Mouse (Mus musculus): ENCODE data around the gene Ptpn5. TPM values are rescaled to one million over a fixed set of nuclear protein-coding genes. Genes with fewer than 3 reads are reported as not detected.

Gene Ptpn5
- polyA plus RNA-seq, 1 experiment from 2014 or later, result 2.3 TPM

GRCm38 (mm10) chr7:47131258-47131657 is 2.2 kb downstream of the Ptpn5 start:
- Histone ChIP-seq H3K9me3 (ENCODE audit: control insufficient read depth, low read length) (no peaks in the 10 kb centered on the region), H3K9ac (ENCODE audit: low read length) (no peak overlapping the region), H3K27ac (ENCODE audit: low read depth) (no peak overlapping the region), H3K4me1 (replicated peaks; ENCODE audit: control insufficient read depth, insufficient read depth, low read length) (peaks cover 5% of the 10 kb centered on the region), H3K27me3 (replicated peaks; ENCODE audit: control insufficient read depth, insufficient read depth, low read length) (peaks cover 56% of the 10 kb centered on the region), H3K4me3 (ENCODE audit: low read depth, low read length) (no peak overlapping the region), H3K36me3 (ENCODE audit: control insufficient read depth, insufficient read depth, low read length) (no peaks in the 10 kb centered on the region), H3K4me2 (ENCODE audit: low read length) (no peak overlapping the region)
- 34% methylated on average over 8 of the region's 8 CpGs for WGBS
- no peak for DNase-seq (ENCODE audit: low spot score)
- ATAC-seq (replicated peaks; ENCODE audit: low FRiP score, low TSS enrichment, low read depth), result no peak

DNA sequence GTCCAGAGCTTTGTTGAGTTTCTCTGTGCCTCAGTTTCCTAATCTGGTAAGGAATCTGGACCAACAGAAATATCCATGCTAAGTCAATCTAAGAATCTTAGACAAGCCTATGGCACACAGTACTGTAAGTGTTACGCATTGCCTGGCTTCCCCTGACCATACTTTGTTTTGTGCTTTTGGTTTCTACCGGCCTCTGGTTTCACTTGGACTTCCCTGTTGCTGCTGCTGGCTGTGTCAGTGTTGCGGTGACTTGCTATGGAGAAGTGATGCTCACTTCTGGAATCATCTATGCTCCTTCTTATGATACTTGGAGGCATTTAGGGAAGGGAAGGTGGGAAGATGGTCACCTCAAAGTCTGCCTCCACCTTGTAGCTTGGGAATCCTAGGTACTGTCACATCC is 11.5 kb downstream of the Ptpn5 start:
- H3K27me3 ChIP-seq (replicated peaks; ENCODE audit: control insufficient read depth, insufficient read depth, low read length), result no peaks in the 10 kb centered on the region
- 91% methylated on average over 3 of the region's 3 CpGs for WGBS
- H3K4me3 ChIP-seq (ENCODE audit: low read depth, low read length), result no peak overlapping the region
- H3K9ac ChIP-seq (ENCODE audit: low read length), result no peak overlapping the region
- H3K9me3 ChIP-seq (ENCODE audit: control insufficient read depth, low read length), result no peaks in the 10 kb centered on the region
- no peaks in the 10 kb centered on the region for H3K4me1 ChIP-seq (replicated peaks; ENCODE audit: control insufficient read depth, insufficient read depth, low read length)
- ATAC-seq (replicated peaks; ENCODE audit: low FRiP score, low TSS enrichment, low read depth) (no peak), DNase-seq (ENCODE audit: low spot score) (no peak)
- H3K36me3 ChIP-seq (ENCODE audit: control insufficient read depth, insufficient read depth, low read length), result no peaks in the 10 kb centered on the region
- no peak overlapping the region for H3K4me2 ChIP-seq (ENCODE audit: low read length)
- no peak overlapping the region for H3K27ac ChIP-seq (ENCODE audit: low read depth)

- Histone ChIP-seq H3K4me2 (ENCODE audit: low read length) (no peak overlapping the region), H3K27me3 (replicated peaks; ENCODE audit: control insufficient read depth, insufficient read depth, low read length) (no peaks in the 10 kb centered on the region), H3K4me1 (replicated peaks; ENCODE audit: control insufficient read depth, insufficient read depth, low read length) (no peaks in the 10 kb centered on the region), H3K9me3 (ENCODE audit: control insufficient read depth, low read length) (no peaks in the 10 kb centered on the region), H3K4me3 (ENCODE audit: low read depth, low read length) (no peak overlapping the region), H3K9ac (ENCODE audit: low read length) (no peak overlapping the region), H3K27ac (ENCODE audit: low read depth) (no peak overlapping the region), H3K36me3 (ENCODE audit: control insufficient read depth, insufficient read depth, low read length) (no peaks in the 10 kb centered on the region)
- DNase-seq (ENCODE audit: low spot score) (no peak), ATAC-seq (replicated peaks; ENCODE audit: low FRiP score, low TSS enrichment, low read depth) (no peak)
- 76% methylated on average over 6 of the region's 6 CpGs for WGBS
Measured at GRCm38 (mm10) chr7:47116666-47117065, 16.8 kb downstream of the Ptpn5 start.

DNA sequence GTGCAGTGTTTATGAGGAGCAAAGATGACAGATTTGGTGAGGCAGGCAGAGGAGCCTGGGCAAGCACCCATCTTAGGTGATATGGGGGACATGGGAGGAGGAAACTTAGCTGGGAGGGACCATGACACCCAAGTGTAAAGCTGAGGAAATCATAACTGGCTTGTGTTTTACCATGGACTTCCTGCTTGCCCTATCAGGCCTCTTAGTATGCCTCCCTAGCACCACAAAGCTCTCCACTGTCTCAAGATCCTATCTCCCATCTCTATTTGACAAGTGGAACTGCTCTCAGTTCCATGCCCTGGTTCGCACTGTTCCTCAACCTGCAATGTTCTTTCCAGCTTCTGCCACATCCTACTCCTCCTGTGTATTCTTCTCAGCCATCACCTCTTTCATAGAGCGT is 18.0 kb downstream of the Ptpn5 start:
- no peak overlapping the region for H3K4me2 ChIP-seq (ENCODE audit: low read length)
- 84% methylated on average over 2 of the region's 2 CpGs for WGBS
- ATAC-seq (replicated peaks; ENCODE audit: low FRiP score, low TSS enrichment, low read depth), result no peak

DNA sequence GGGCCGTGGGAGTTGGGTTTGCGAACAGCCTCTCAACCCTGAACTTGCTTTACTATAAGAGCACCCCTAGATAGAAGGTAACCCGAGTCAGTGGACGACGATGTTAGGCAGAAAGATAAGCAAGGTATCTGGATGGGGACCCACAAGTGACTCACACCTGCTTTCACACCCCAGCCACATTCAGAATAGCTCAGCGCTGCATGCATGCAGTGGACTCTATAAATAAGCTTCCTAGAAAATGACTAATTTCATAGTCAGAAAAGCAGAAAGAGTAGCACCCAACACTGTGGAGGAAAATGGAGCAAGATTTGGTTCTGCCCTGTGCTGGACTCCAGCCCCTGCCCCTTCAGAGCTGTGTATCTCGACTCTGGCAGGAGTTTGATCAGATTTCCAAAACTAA is 20.1 kb downstream of the Ptpn5 start:
- Histone ChIP-seq H3K4me2 (ENCODE audit: low read length) (no peak overlapping the region), H3K9ac (ENCODE audit: low read length) (no peak overlapping the region), H3K36me3 (ENCODE audit: control insufficient read depth, insufficient read depth, low read length) (no peaks in the 10 kb centered on the region), H3K9me3 (ENCODE audit: control insufficient read depth, low read length) (no peaks in the 10 kb centered on the region), H3K4me3 (ENCODE audit: low read depth, low read length) (no peak overlapping the region), H3K27me3 (replicated peaks; ENCODE audit: control insufficient read depth, insufficient read depth, low read length) (no peaks in the 10 kb centered on the region), H3K27ac (ENCODE audit: low read depth) (no peak overlapping the region), H3K4me1 (replicated peaks; ENCODE audit: control insufficient read depth, insufficient read depth, low read length) (no peaks in the 10 kb centered on the region)
- no peak for ATAC-seq (replicated peaks; ENCODE audit: low FRiP score, low TSS enrichment, low read depth)
- 81% methylated on average over 7 of the region's 7 CpGs for WGBS
- no peak for DNase-seq (ENCODE audit: low spot score)

More for the DNA sequence above, 18.0 kb downstream of the Ptpn5 start:
- no peak overlapping the region for H3K27ac ChIP-seq (ENCODE audit: low read depth)
- H3K4me3 ChIP-seq (ENCODE audit: low read depth, low read length), result no peak overlapping the region
- no peaks in the 10 kb centered on the region for H3K36me3 ChIP-seq (ENCODE audit: control insufficient read depth, insufficient read depth, low read length)
- H3K9ac ChIP-seq (ENCODE audit: low read length), result no peak overlapping the region
- no peaks in the 10 kb centered on the region for H3K9me3 ChIP-seq (ENCODE audit: control insufficient read depth, low read length)
- no peaks in the 10 kb centered on the region for H3K4me1 ChIP-seq (replicated peaks; ENCODE audit: control insufficient read depth, insufficient read depth, low read length)
- H3K27me3 ChIP-seq (replicated peaks; ENCODE audit: control insufficient read depth, insufficient read depth, low read length), result no peaks in the 10 kb centered on the region
- no peak for DNase-seq (ENCODE audit: low spot score)

DNA sequence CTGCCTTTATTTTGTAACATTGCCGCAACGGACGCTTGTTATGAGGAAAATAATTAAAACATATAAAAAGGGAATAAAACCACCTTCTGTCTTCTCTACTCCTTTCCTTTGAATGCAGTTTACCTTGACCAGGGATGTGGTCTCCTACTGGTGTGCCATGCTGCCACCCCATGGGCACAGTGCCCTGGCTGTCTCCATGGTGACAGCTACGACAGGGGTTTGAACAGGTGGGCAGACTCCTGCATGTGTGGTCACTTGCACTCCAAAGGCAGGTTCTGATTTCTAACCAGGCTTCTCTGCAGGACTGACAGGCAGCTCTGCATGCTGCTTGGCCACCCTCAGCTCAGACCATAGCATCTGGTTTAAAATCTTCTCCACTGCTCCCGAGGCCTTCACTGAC is 21.4 kb downstream of the Ptpn5 start:
- Histone ChIP-seq H3K9ac (ENCODE audit: low read length) (no peak overlapping the region), H3K36me3 (ENCODE audit: control insufficient read depth, insufficient read depth, low read length) (no peaks in the 10 kb centered on the region), H3K4me2 (ENCODE audit: low read length) (no peak overlapping the region), H3K27ac (ENCODE audit: low read depth) (no peak overlapping the region), H3K9me3 (ENCODE audit: control insufficient read depth, low read length) (no peaks in the 10 kb centered on the region), H3K27me3 (replicated peaks; ENCODE audit: control insufficient read depth, insufficient read depth, low read length) (no peaks in the 10 kb centered on the region), H3K4me1 (replicated peaks; ENCODE audit: control insufficient read depth, insufficient read depth, low read length) (no peaks in the 10 kb centered on the region), H3K4me3 (ENCODE audit: low read depth, low read length) (no peak overlapping the region)
- ATAC-seq (replicated peaks; ENCODE audit: low FRiP score, low TSS enrichment, low read depth) (no peak), DNase-seq (ENCODE audit: low spot score) (no peak)
- 84% methylated on average over 5 of the region's 5 CpGs for WGBS

GRCm38 (mm10) chr7:47111121-47111520 is 22.4 kb downstream of the Ptpn5 start:
- Histone ChIP-seq H3K27me3 (replicated peaks; ENCODE audit: control insufficient read depth, insufficient read depth, low read length) (no peaks in the 10 kb centered on the region), H3K27ac (ENCODE audit: low read depth) (no peak overlapping the region), H3K36me3 (ENCODE audit: control insufficient read depth, insufficient read depth, low read length) (no peaks in the 10 kb centered on the region), H3K9me3 (ENCODE audit: control insufficient read depth, low read length) (no peaks in the 10 kb centered on the region), H3K4me1 (replicated peaks; ENCODE audit: control insufficient read depth, insufficient read depth, low read length) (no peaks in the 10 kb centered on the region), H3K4me2 (ENCODE audit: low read length) (no peak overlapping the region), H3K9ac (ENCODE audit: low read length) (no peak overlapping the region), H3K4me3 (ENCODE audit: low read depth, low read length) (no peak overlapping the region)
- no peak for ATAC-seq (replicated peaks; ENCODE audit: low FRiP score, low TSS enrichment, low read depth)
- 74% methylated on average over 3 of the region's 3 CpGs for WGBS
- DNase-seq (ENCODE audit: low spot score), result no peak

DNA sequence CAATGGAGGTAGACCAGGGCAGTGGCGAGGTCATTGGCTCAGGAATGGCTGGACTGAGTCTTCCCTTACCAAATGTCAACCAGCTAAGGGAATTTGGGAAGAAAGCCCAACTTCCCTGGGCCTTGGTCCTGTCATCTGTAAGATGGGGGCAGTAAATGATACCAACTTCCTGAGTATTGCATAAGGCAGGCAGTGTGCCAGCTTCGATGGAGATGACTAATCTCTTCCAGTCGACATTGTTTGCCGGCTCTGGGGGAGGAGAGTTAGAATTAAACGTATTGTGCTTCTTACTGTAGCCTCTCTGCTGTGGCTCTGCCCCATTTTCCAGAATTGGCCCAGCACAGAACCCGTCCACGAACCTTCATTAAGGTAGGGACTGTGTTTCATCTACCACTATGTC is 23.0 kb downstream of the Ptpn5 start:
- Histone ChIP-seq H3K9ac (ENCODE audit: low read length) (no peak overlapping the region), H3K4me1 (replicated peaks; ENCODE audit: control insufficient read depth, insufficient read depth, low read length) (no peaks in the 10 kb centered on the region), H3K4me3 (ENCODE audit: low read depth, low read length) (no peak overlapping the region), H3K27ac (ENCODE audit: low read depth) (no peak overlapping the region), H3K27me3 (replicated peaks; ENCODE audit: control insufficient read depth, insufficient read depth, low read length) (no peaks in the 10 kb centered on the region), H3K4me2 (ENCODE audit: low read length) (no peak overlapping the region), H3K36me3 (ENCODE audit: control insufficient read depth, insufficient read depth, low read length) (no peaks in the 10 kb centered on the region), H3K9me3 (ENCODE audit: control insufficient read depth, low read length) (no peaks in the 10 kb centered on the region)
- DNase-seq (ENCODE audit: low spot score) (no peak), ATAC-seq (replicated peaks; ENCODE audit: low FRiP score, low TSS enrichment, low read depth) (no peak)
- 68% methylated on average over 7 of the region's 7 CpGs for WGBS

DNA sequence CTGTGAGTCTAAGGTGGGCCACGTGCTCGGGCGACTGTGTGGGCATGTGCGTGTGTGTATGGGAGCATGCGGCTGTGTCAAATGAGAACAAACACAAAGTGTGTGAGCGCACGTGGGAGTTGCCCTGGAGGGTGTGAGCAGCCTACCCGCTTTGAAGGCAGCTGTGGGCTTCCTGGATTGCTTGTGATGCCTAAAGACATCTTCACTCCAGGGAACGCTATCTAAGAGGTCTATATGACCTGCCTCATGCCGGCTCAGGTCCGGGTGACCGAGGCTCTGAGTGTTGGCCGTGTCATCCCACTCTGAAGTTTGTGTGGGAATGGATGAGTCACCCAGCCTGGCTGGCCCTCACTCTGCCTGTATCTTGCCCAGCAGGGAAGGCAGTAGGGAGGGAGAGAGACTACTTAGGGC is 24.7 kb downstream of the Ptpn5 start:
- Histone ChIP-seq H3K36me3 (ENCODE audit: control insufficient read depth, insufficient read depth, low read length) (no peaks in the 10 kb centered on the region), H3K4me1 (replicated peaks; ENCODE audit: control insufficient read depth, insufficient read depth, low read length) (no peaks in the 10 kb centered on the region), H3K9ac (ENCODE audit: low read length) (no peak overlapping the region), H3K27ac (ENCODE audit: low read depth) (no peak overlapping the region), H3K9me3 (ENCODE audit: control insufficient read depth, low read length) (no peaks in the 10 kb centered on the region), H3K4me3 (ENCODE audit: low read depth, low read length) (no peak overlapping the region), H3K4me2 (ENCODE audit: low read length) (no peak overlapping the region), H3K27me3 (replicated peaks; ENCODE audit: control insufficient read depth, insufficient read depth, low read length) (no peaks in the 10 kb centered on the region)
- DNase-seq (ENCODE audit: low spot score) (no peak), ATAC-seq (replicated peaks; ENCODE audit: low FRiP score, low TSS enrichment, low read depth) (no peak)
- WGBS, result 84% methylated on average over 13 of the region's 13 CpGs

Measured in intestine, embryonic 14.5 days (tissue).